Mouse (Mus musculus) adrenal gland (tissue): Measurements from ENCODE around the gene Zfp977.
"Not testable (repeated sequence)": the region's sequence is repeated elsewhere in the genome, so short reads cannot be mapped to it uniquely, and the experiment has no call there.

Experiments used
- intact Hi-C: fragments of 180-260 bp; cut with DNase I; formaldehyde crosslinking; loops from one replicate; pipeline ENCODE4 v1.15.1; 2025
- long read RNA-seq, 2 experiments: library from polyadenylated mRNA; unstranded; transcript quantifications; one replicate each; pipeline ENCODE4 v2.0.0; 2020; ENCODE audit warnings: borderline replicate concordance in 1 of 2; ENCODE audit not compliant: insufficient replicate concordance in 1 of 2
- microRNA-seq, 2 experiments: library from miRNA; unstranded; fragments of <30 nt; microRNA quantifications; one replicate each; pipeline ENCODE4; 2019

The Zfp977 gene
- long read RNA-seq, experiment 1: 0 reads
- long read RNA-seq, experiment 2: 0 reads

DNA sequence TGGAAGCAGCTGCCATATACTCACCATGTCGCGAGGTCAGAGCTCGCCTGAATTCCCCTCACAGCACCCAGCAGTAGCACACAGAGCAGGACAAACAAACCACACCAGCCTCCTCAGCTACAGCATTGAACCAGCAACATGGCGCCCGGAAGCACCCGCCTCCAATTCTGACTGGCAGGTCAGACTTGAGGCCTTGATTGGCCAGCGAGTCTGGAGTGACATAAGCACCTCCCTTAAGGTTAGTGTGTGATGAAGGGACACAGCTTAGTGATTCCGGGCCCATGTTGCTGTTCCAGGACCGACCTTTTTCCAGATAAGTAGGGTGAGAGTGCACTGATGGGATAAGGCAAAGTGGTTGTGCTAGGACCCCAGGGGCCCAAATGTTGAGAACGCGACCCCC lies at the start of gene Zfp977:
Zfp977 (minus strand) TSS at position 135 of the 400 bp plus-strand sequence.
- intact Hi-C loops: not testable (repeated sequence)

DNA sequence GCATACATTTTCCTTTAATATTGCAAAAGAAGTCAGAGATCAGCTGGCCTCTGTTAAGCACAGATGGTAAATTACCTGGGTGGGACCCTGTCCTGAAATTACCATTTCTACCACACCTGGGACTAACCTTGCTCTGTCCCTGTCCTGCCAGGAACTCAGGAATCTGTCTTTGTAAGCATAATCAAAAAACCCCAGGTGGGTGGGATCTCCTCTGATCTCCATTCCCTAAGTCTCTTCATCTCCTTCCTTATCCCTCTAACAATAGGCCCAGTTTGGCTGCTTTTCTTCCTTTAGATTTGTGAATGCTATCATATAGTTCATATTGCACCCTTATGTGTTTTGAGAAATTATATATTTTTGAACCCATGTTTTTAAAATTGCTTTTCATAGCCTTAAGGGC lies 38.7 kb upstream of the Zfp977 start:
- intact Hi-C loops: not testable (repeated sequence)

GRCm38 (mm10) chr7:42595666-42596065 lies 3.3 kb upstream of the Zfp977 start:
- intact Hi-C loops: not testable (repeated sequence)

GRCm38 (mm10) chr7:42591311-42591710 lies 1.0 kb downstream of the Zfp977 start:
- intact Hi-C loops: not testable (repeated sequence)

DNA sequence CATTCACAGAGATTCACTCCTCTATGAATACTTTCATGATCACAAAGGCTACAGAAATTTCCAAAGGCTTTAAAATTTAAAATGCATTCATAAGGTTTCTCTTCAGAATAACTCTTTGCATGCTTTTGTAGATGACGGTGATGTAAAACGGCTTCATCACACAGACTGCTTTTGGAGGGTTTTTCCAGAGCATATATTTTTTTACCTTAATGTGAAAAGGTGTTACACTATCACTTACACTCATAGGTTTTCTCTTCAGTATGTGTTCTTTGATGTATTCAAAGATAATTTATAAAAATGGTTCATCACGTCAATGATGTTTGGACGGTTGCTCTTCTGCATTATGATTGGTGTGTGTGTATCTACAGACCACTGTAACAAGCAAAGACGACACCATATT lies 13.9 kb downstream of the Zfp977 start, which contains the start of gene Gm21028:
Gm21028 (minus strand) TSS at position 101 of the 400 bp plus-strand sequence.
- intact Hi-C loops: no loop called here

DNA sequence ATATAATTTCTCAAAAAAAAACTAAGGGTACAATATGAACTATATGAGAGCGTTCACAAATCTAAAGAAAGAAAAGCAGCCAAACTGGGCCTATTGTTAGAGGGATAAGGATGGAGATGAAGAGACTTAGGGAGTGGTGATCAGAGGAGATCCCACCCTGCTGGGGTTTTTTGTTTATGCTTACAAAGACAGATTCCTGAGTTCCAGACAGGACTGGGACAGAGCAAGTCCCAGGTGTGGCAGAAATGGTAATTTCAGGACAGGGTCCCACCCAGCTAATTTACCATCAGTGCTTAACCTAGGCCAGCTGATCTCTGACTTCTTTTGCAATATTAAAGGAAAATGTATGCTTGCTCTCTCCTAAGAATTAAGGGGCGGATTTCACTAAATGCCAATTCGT lies 40.6 kb downstream of the Zfp977 start:
- intact Hi-C loops: no loop called here

Small RNA genes lying within 50 kb of the gene (microRNA-seq; reads per million reads assigned to microRNA genes)
- 0 reads per million in 2 experiments for gene Gm24938
